In the genomic region with DNA sequence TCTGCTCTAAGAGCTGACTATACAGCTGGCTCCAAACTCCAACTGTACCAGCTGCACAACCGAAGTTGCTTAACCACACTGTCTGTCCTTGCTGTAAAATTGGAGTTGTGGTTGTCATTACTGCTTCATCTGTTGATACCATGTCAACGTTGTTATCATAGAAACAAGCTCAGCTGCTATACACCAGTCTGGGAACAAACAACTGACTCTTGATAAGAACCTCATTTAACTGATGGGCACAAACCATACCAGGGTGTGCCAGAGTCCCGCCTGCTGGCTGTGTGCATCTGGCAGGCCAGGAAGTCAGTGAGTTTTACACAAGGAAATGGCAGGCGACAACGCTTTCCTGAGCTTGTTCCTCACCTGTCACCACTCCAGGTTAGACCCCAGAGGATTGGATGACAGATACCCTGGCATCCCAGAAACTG, we compare ENCODE assay signal across 10 mouse cellular contexts. TPM values are rescaled to one million over a fixed set of nuclear protein-coding genes. Genes with fewer than 3 reads are reported as not detected.
A peak's percentile ranks its signal among the peaks of the same experiment; 100 is the strongest.
DNase-seq lines count a peak whose midpoint lies in the region; ATAC-seq and TF ChIP-seq lines count a peak whose summit lies in the region.
"Had no signal": no experiment of that assay in that cellular context is flagged by ENCODE, and none has a peak within 500 bp of the region (broad histone marks: within the 10 kb centered on the region; RNA-seq: fewer than 3 reads in every experiment).

No protein-coding gene starts in this region.

- no peak overlapping the region for H3K4me3 ChIP-seq in heart, postnatal 0 days (ENCODE audit: low read depth, low read length)
- H3K4me3 ChIP-seq in intestine, postnatal 0 days (ENCODE audit: low read depth, low read length), result no peak overlapping the region

- peak; percentile 57 for DNase-seq in heart, postnatal 0 days (ENCODE audit: low spot score)
- DNase-seq in heart, postnatal 25 days (ENCODE audit: low spot score), result no peak
- peak; percentile 94 for DNase-seq in MEL-GATA-1-ER (ENCODE audit: extremely low read depth, low read depth)
- no peak for DNase-seq in ovary, adult 18-20 months (ENCODE audit: low spot score)
- DNase-seq in layer of hippocampus, adult 9-10 months (ENCODE audit: low spot score), result no peak
- DNase-seq in cerebellum, adult 9-11 months, result no peak

- no peak for TF ChIP-seq CTCF in heart, postnatal 0 days (IDR thresholded peaks at IDR 0.05; ENCODE audit: low read depth)
- peak; percentile 26; the same call in 1 of the 2 replicates for TF ChIP-seq CTCF in intestine, postnatal 0 days (IDR thresholded peaks at IDR 0.05; ENCODE audit: low read depth)

- no peaks in the 10 kb centered on the region for H3K27me3 ChIP-seq in heart, postnatal 0 days (ENCODE audit: control insufficient read depth, insufficient read depth, low read length)
- H3K27me3 ChIP-seq in intestine, postnatal 0 days (replicated peaks; ENCODE audit: control insufficient read depth, insufficient read depth, low read length), result no peaks in the 10 kb centered on the region
- H3K27me3 ChIP-seq: CH12.LX had no signal

- no peak overlapping the region for H3K4me2 ChIP-seq in heart, postnatal 0 days (ENCODE audit: low read depth, low read length)
- H3K4me2 ChIP-seq in intestine, postnatal 0 days (replicated peaks; ENCODE audit: low read depth), result peak overlapping the region; percentile 51

- H3K36me3 ChIP-seq in heart, postnatal 0 days (replicated peaks; ENCODE audit: control insufficient read depth, insufficient read depth, low read length), result peaks cover 29% of the 10 kb centered on the region
- H3K36me3 ChIP-seq in intestine, postnatal 0 days (ENCODE audit: control insufficient read depth, insufficient read depth), result peaks cover 32% of the 10 kb centered on the region

- H3K27ac ChIP-seq in heart, postnatal 0 days (ENCODE audit: low read depth), result peak overlapping the region; percentile 58
- peak overlapping the region; percentile 97 for H3K27ac ChIP-seq in intestine, postnatal 0 days (ENCODE audit: low read depth, low read length)

- 0 out of 2 replicates have a peak, but pooled peaks have one; percentile 46 for TF ChIP-seq EP300 in heart, postnatal 0 days (IDR thresholded peaks at IDR 0.05; ENCODE audit: low read depth)

- intact Hi-C loops in heart, postnatal 25 days (cut with DNase I), result no loop called here

- peaks cover 15% of the 10 kb centered on the region; the same call in 1 of the 2 replicates for H3K4me1 ChIP-seq in heart, postnatal 0 days (ENCODE audit: control insufficient read depth, insufficient read depth)
- H3K4me1 ChIP-seq in intestine, postnatal 0 days (replicated peaks; ENCODE audit: control insufficient read depth, insufficient read depth, low read length), result no peaks in the 10 kb centered on the region

- WGBS in heart, postnatal 0 days, result 27% methylated on average over 5 of the region's 5 CpGs
- 35% methylated on average over 5 of the region's 5 CpGs for WGBS in intestine, postnatal 0 days

- H3K9ac ChIP-seq in heart, postnatal 0 days (replicated peaks; ENCODE audit: low read depth, low read length), result no peak overlapping the region
- 0 out of 2 replicates have a peak overlapping the region, but pooled peaks have one; percentile 23 for H3K9ac ChIP-seq in intestine, postnatal 0 days (ENCODE audit: low read depth, low read length)

- H3K9me3 ChIP-seq in heart, postnatal 0 days (replicated peaks; ENCODE audit: control insufficient read depth, low read length), result no peaks in the 10 kb centered on the region
- no peaks in the 10 kb centered on the region for H3K9me3 ChIP-seq in intestine, postnatal 0 days (ENCODE audit: control insufficient read depth)

- ATAC-seq in heart, postnatal 0 days (ENCODE audit: insufficient read depth, low read depth), result peak; percentile 74
- ATAC-seq in intestine, postnatal 0 days, result peak; percentile 92
- ATAC-seq in megakaryocyte progenitor cell, adult 5-6 weeks (replicated peaks; ENCODE audit: poor library complexity), result peak; percentile 83

RNA-seq across cellular contexts. Expression of a gene that starts 0.7 kb away (rescaled TPM):
- total RNA-seq in heart, postnatal 0 days (2014; rRNA removed; ENCODE audit: low replicate concordance), result not detected in 2 replicates
- polyA plus RNA-seq in heart, postnatal 0 days (2015; fragmentation: Nextera tagmentation; extraction: Ambion mirVana), result 0.98 and 1.6 TPM in 2 replicates
- under 1 TPM in 1 of 2 experiments, not detected in 1; 0.26 TPM for total RNA-seq in heart, postnatal 25 days (2021)
- 29.6 and 32.9 TPM in 2 replicates for polyA plus RNA-seq in intestine, postnatal 0 days (2015; fragmentation: Nextera tagmentation; extraction: Ambion mirVana)
- 0.57 and 1.0 TPM in 2 replicates for total RNA-seq in megakaryocyte progenitor cell, adult 5-6 weeks (2015)
- 0.37 and 1.2 TPM in 2 replicates for total RNA-seq in megakaryocyte progenitor cell, adult 5-6 weeks (2017)
- polyA plus RNA-seq: brain, embryonic 14.5 days had no signal

RNA-seq across cellular contexts. Expression of a gene that starts 11.4 kb away (rescaled TPM):
- total RNA-seq in heart, postnatal 0 days (2014; rRNA removed; ENCODE audit: low replicate concordance), result 57.5 and 83.0 TPM in 2 replicates
- 79.3 and 93.3 TPM in 2 replicates for polyA plus RNA-seq in heart, postnatal 0 days (2015; fragmentation: Nextera tagmentation; extraction: Ambion mirVana)
- 10 to 100 TPM; 19.7 to 20.2 TPM for total RNA-seq in heart, postnatal 25 days (2021)
- 1.9 and 3.4 TPM in 2 replicates for polyA plus RNA-seq in intestine, postnatal 0 days (2015; fragmentation: Nextera tagmentation; extraction: Ambion mirVana)
- total RNA-seq in megakaryocyte progenitor cell, adult 5-6 weeks (2015), result 4.9 and 8.7 TPM in 2 replicates
- total RNA-seq in megakaryocyte progenitor cell, adult 5-6 weeks (2017), result 2.8 and 8.2 TPM in 2 replicates

RNA-seq across cellular contexts. Expression of a gene that starts 21.9 kb away (rescaled TPM):
- 11.7 and 17.9 TPM in 2 replicates for total RNA-seq in heart, postnatal 0 days (2014; rRNA removed; ENCODE audit: low replicate concordance)
- 19.0 and 19.6 TPM in 2 replicates for polyA plus RNA-seq in heart, postnatal 0 days (2015; fragmentation: Nextera tagmentation; extraction: Ambion mirVana)
- total RNA-seq in heart, postnatal 25 days (2021), result 10 to 100 TPM; 14.1 to 17.4 TPM
- polyA plus RNA-seq in intestine, postnatal 0 days (2015; fragmentation: Nextera tagmentation; extraction: Ambion mirVana), result 27.5 and 28.8 TPM in 2 replicates
- 19.1 and 24.5 TPM in 2 replicates for total RNA-seq in megakaryocyte progenitor cell, adult 5-6 weeks (2015)
- 155 and 199 TPM in 2 replicates for total RNA-seq in megakaryocyte progenitor cell, adult 5-6 weeks (2017)

RNA-seq across cellular contexts. Expression of a gene that starts 22.1 kb away (rescaled TPM):
- total RNA-seq in heart, postnatal 0 days (2014; rRNA removed; ENCODE audit: low replicate concordance), result 5.4 and 5.8 TPM in 2 replicates
- polyA plus RNA-seq in heart, postnatal 0 days (2015; fragmentation: Nextera tagmentation; extraction: Ambion mirVana), result 6.2 and 6.3 TPM in 2 replicates
- 1 to 10 TPM; 7.3 to 8.8 TPM for total RNA-seq in heart, postnatal 25 days (2021)
- polyA plus RNA-seq in intestine, postnatal 0 days (2015; fragmentation: Nextera tagmentation; extraction: Ambion mirVana), result 6.8 and 8.2 TPM in 2 replicates
- 12.3 and 23.3 TPM in 2 replicates for total RNA-seq in megakaryocyte progenitor cell, adult 5-6 weeks (2015)
- total RNA-seq in megakaryocyte progenitor cell, adult 5-6 weeks (2017), result 16.0 and 17.7 TPM in 2 replicates

RNA-seq across cellular contexts. Expression of a gene that starts 52.9 kb away (rescaled TPM):
- not detected in 2 replicates for total RNA-seq in heart, postnatal 0 days (2014; rRNA removed; ENCODE audit: low replicate concordance)
- 0.04 and 0.11 TPM in 2 replicates for polyA plus RNA-seq in heart, postnatal 0 days (2015; fragmentation: Nextera tagmentation; extraction: Ambion mirVana)
- under 1 TPM in 1 of 2 experiments, not detected in 1; 0.08 TPM for total RNA-seq in heart, postnatal 25 days (2021)
- polyA plus RNA-seq in intestine, postnatal 0 days (2015; fragmentation: Nextera tagmentation; extraction: Ambion mirVana), result 332 and 377 TPM in 2 replicates
- 2.6 and 5.5 TPM in 2 replicates for total RNA-seq in megakaryocyte progenitor cell, adult 5-6 weeks (2015)
- total RNA-seq in megakaryocyte progenitor cell, adult 5-6 weeks (2017), result 1.6 and 5.1 TPM in 2 replicates

Comparison
In these comparisons a context has a peak if more than half of its experiments do, and no peak if none do; other contexts are left out.
1. DNase-seq: peak in heart, postnatal 0 days (single experiment) and MEL-GATA-1-ER (single experiment); none in heart, postnatal 25 days (single experiment), ovary, adult 18-20 months (single experiment), layer of hippocampus, adult 9-10 months (single experiment) and cerebellum, adult 9-11 months (single experiment).
2. Peak in every context shown above with its lines, with median percentiles within 50 percentile points of each other: ATAC-seq.